Mouse (Mus musculus) brain, embryonic 14.5 days (tissue): ENCODE measurements around the gene Nus1. TPM values are rescaled to one million over a fixed set of nuclear protein-coding genes. Genes with fewer than 3 reads are reported as not detected.

Experiments used
- DNase-seq: peaks from one replicate; pipeline ENCODE4 v3.0.0-alpha.2; 2011; ENCODE audit warnings: low read depth
- CTCF ChIP-seq: fragments of 200-500 bp; IDR thresholded peaks from 2 replicates; pipeline ENCODE4 v1.5.1; 2012; ENCODE audit warnings: inconsistent platforms, mild to moderate bottlenecking, moderate library complexity, borderline replicate concordance; ENCODE audit not compliant: insufficient read depth, insufficient read length; ENCODE audit errors: extremely low read depth
- POLR2A ChIP-seq: fragments of 200-500 bp; IDR thresholded peaks from 2 replicates; pipeline ENCODE4 v1.6.1; 2012; ENCODE audit warnings: mild to moderate bottlenecking, inconsistent platforms, borderline replicate concordance; ENCODE audit not compliant: poor library complexity, insufficient read depth, insufficient read length, severe bottlenecking; ENCODE audit errors: extremely low read depth
- polyA plus RNA-seq: library from polyadenylated mRNA; depleted of rRNA; stranded (reverse); fragments of >200 nt; gene quantifications from 2 replicates; pipeline ENCODE4 v1.2.3, GENCODE M21; 2012; rRNA removed

Nus1 gene
- polyA plus RNA-seq = 21.1 and 27.7 TPM in 2 replicates

- DNase-seq = peak; percentile 100
- peak; percentile 91 for TF ChIP-seq CTCF
- peak; percentile 86 for TF ChIP-seq POLR2A
Measured at GRCm38 (mm10) chr10:52417299-52417997, at the start of gene Nus1. TSS of gene Nus1 (plus strand) at chr10:52417547.

GRCm38 (mm10) chr10:52368376-52368775 is 49.0 kb upstream of the Nus1 start:
- peak; percentile 5 for DNase-seq
- TF ChIP-seq POLR2A (no peak), CTCF (no peak)

DNA sequence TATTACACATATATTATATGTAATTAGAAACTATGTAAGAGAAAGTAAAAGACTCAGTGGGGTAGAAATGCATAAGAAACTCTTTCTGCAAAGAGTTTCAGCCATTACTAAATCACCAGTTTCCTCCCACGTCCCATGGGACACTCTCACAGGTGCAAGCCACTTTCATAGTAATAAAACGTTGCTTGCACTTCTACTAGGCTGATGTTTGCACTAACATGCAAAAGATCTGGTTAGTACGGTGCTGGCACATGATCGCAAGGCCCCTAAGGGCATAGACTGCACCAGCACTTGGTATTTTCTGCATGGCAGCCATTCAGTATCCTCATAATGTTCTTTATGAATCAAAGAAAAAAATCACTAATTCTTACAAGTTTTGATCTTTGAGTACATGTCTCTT is 43.5 kb upstream of the Nus1 start:
- TF ChIP-seq POLR2A = no peak
- no peak for TF ChIP-seq CTCF
- no peak for DNase-seq

DNA sequence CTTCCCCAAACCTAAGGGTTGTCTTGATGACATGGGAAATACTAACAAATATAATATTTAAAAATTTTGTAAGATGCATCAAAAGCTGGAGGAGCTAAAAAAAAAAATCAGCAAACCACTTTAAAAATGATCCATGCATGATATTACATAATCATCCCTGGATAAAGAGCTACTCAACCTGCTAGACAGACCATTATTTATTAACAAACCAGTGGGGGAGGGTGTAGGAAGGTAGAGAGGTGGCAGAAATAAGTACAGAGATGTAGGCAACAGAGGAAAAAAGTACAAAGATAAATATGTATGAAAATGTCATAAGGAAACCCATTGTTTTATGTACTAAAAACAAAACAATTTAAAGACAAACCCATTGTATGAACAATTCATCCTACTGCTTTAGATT is 42.7 kb upstream of the Nus1 start:
- TF ChIP-seq CTCF (no peak), POLR2A (no peak)

DNA sequence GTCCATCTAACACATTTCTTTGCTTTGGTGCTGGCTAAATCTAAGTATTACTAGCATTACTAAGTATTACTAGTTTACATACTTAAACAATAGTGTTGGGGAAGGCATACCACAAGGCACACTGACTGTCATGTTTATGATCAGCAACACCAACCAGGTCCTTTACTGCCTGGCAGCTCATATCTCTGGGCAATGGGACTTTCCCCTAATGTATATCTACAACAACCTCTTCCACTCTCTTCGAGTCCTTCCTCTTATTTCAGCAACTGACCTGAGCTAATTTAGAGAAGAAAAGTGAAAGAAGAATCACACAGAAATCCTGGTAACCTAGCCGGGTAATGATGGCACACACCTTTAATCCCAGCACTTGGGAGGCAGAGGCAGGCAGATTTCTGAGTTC is 40.9 kb upstream of the Nus1 start:
- TF ChIP-seq CTCF (no peak), POLR2A (no peak)
- DNase-seq = no peak

More for the DNA sequence above, 42.7 kb upstream of the Nus1 start:
- DNase-seq = no peak

DNA sequence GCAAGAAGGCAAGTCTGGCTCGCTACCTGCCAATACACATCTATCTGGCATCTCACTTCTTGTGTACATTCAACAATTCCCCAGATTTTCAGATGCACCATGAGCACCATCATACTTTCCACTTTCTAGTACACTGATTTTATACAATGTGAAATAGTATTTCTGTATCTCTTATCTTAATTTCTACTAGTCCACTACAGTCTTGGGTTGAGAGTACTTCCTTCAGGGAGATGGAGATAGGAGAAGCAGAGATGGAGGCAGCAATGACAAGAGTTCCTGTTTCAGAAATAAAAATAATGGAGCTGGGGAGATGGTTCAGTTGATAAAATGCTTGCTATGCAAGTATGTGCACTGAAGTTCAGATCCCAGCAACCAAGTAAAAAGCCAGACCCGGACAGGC is 39.5 kb upstream of the Nus1 start:
- no peak for TF ChIP-seq POLR2A
- no peak for DNase-seq

DNA sequence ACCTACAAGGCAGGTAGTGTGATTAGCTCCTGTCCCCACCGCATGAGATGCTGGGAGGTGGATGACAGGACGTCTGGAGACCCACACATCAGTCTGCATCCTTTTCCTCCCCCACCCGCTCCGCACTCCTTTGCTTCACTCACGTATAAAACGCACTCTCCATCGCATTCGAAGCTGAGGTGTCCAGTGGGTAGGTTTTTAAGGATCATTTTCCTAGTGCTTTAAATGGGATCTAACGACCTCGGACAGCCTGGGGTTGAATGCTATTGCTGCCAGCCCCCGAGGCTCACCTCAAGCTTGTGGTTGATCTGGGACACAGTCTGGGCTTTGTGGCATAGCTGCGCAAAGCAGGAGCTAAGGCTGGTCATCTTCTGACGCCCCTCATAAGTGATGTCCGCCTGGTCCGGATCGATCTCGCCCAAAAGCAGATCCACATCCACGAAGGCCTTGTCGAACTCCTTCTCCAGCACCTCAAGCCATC is 36.0 kb upstream of the Nus1 start:
- TF ChIP-seq POLR2A (no peak), CTCF (no peak)
- peak; percentile 77 for DNase-seq

- TF ChIP-seq CTCF = no peak
- TF ChIP-seq POLR2A = peak; percentile 72; the same call in 1 of the 2 replicates
- peak; percentile 99 for DNase-seq
Measured at GRCm38 (mm10) chr10:52381845-52382591, 35.3 kb upstream of the Nus1 start, which contains the start of gene Gopc. TSS of gene Gopc (minus strand) at chr10:52382124.

DNA sequence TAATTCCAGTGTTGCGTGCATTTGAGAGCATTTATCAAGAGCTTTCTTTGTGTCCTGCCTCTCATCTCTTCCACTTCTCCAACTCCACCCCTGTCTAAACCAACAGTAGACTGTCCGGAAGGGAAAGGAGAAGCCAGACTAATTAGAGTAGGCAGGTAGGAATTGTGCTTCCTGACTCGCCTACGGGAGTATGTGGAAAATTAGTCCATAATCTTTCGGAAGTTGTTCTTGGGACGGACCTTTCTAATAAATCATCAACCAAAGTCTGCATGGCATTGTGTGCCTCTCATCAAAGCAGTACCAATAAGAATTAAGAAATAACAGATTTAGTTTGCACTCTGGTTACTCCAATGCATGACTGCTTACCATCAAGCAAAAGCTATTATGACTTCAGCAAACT is 34.3 kb upstream of the Nus1 start:
- no peak for TF ChIP-seq CTCF
- TF ChIP-seq POLR2A = no peak
- DNase-seq = no peak

DNA sequence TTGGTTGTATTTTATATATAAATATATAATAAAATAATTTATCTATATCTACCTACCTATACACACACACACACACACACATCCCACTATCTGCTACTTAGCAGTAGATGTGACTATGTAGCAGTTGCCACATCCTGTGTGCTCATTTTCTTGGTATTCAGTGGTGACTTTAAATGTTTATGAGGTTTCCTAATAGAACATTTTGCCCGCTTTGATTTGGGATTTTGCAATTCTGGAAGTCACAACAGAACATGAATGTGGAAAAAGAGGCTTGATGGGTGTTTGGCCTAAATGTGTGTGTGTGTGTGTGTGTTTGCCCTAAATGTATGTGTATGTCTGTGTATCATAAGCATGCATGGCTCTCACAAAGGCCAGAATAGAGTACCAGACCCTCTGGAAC is 33.8 kb upstream of the Nus1 start:
- no peak for DNase-seq
- TF ChIP-seq CTCF (no peak), POLR2A (no peak)

- TF ChIP-seq POLR2A (no peak), CTCF (peak; percentile 82)
- DNase-seq = peak; percentile 86
Measured at GRCm38 (mm10) chr10:52384823-52385610, 32.3 kb upstream of the Nus1 start.
